Mouse (Mus musculus): ENCODE results near the gene Gmnn. TPM values are rescaled to one million over a fixed set of nuclear protein-coding genes. Genes with fewer than 3 reads are reported as not detected.

The Gmnn gene
- polyA plus RNA-seq, 1 experiment from 2014 or later: 66.3 TPM

DNA sequence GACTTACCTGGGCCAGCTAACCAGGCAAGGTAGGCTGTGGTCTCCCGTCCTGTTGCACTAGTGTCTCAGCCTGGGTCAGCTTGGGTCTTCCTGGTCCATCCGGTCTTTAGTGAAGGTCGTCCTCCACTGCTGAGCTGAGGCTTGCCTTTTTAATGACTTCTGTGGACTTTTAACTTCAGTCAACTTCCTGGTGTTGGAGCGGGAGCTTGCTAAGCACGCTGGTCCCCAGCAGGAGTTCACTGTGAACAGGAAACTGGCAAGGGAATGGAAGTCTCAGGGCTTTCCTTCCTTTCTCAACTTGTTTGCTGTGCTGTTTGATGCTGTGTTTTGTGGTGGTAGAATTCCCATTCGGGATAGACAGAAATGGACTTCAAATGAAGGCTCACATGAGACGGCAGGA is 44.0 kb downstream of the Gmnn start:
- Histone ChIP-seq H3K27me3 (replicated peaks) (no peaks in the 10 kb centered on the region), H3K27ac (no peak overlapping the region), H3K4me1 (0 out of 2 replicates have a peak, but pooled peaks cover 14% of the 10 kb centered on the region), H3K9ac (no peak overlapping the region), H3K4me2 (replicated peaks) (no peak overlapping the region), H3K36me3 (peaks cover 9% of the 10 kb centered on the region), H3K9me3 (no peaks in the 10 kb centered on the region), H3K4me3 (no peak overlapping the region)
- 78% methylated on average over 7 of the region's 7 CpGs for WGBS
- no peak for ATAC-seq (ENCODE audit: low FRiP score, low read depth)

DNA sequence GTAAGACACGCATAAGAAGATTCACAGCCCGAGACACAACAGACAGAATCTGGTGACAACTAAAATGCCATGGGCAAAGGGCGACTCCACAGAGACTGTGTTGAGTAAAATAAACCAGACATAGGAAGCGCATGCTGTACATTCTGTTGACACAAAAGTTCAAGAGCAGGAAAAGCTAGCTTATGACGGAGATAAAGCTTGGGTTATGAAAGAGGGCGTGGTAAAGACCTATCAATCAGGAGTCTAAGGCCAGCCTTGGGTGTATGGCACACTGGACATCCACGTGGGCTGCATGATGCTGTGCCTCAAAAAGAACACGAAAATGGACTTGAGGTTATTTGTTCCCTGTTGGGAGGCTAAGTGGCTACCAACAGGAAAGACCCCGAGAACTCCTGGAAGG is 45.3 kb downstream of the Gmnn start:
- ATAC-seq (ENCODE audit: low FRiP score, low read depth): no peak
- Histone ChIP-seq H3K4me3 (no peak overlapping the region), H3K36me3 (peaks cover 9% of the 10 kb centered on the region), H3K27ac (no peak overlapping the region), H3K27me3 (replicated peaks) (no peaks in the 10 kb centered on the region), H3K9ac (no peak overlapping the region), H3K4me2 (replicated peaks) (no peak overlapping the region), H3K4me1 (0 out of 2 replicates have a peak, but pooled peaks cover 14% of the 10 kb centered on the region), H3K9me3 (no peaks in the 10 kb centered on the region)
- WGBS: 85% methylated on average over 9 of the region's 9 CpGs

DNA sequence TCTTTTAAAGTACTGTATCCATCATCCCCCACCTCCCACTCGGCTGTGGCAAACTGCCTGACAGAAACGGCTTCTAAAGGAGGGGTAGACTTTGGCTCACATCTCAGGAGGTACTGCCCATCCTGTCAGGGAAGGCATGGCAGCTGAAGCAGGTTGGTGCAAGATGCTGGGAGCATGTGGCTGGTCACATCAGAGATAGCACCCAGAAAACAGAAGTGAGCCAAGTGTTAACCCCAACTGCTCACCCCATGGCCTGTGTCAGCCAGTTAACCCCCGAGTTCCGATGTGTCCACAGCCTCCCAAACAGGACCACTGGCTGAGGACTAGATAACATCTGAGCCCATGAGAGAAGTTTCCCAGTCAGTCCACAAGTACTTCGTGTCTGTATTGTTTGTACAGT is 46.1 kb downstream of the Gmnn start:
- H3K4me3 ChIP-seq: no peak overlapping the region
- no peak overlapping the region for H3K9ac ChIP-seq
- H3K27me3 ChIP-seq (replicated peaks): no peaks in the 10 kb centered on the region
- peaks cover 13% of the 10 kb centered on the region for H3K36me3 ChIP-seq
- 0 out of 2 replicates have a peak, but pooled peaks cover 14% of the 10 kb centered on the region for H3K4me1 ChIP-seq
- 51% methylated on average over 5 of the region's 5 CpGs for WGBS
- no peaks in the 10 kb centered on the region for H3K9me3 ChIP-seq
- ATAC-seq (ENCODE audit: low FRiP score, low read depth): no peak
- no peak overlapping the region for H3K4me2 ChIP-seq (replicated peaks)
- no peak overlapping the region for H3K27ac ChIP-seq

DNA sequence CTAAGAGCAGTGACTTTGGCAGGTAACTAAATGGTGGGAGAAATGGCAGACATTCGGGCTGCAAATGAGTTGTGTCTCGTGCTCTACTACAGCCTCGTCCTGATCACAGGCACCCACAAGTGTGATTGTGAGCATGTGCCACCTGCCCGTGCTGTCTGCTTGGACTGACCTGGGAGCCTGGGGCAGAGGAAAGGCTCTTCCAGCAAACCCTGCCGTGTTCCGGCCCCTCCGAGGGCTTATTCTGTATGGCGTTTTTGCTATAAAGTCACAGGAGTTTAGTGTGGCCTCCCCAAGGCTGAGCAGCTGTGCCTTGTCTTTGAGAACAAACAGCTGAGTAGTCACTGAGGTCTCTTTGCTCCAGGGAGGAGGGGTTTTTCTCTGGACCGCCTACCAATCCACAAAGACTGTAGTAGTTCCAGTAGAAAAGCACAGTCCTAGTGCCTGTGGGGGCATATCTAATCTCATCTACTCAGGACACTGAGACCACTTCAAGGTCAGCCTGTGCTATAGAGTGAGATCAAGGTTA is 47.3 kb downstream of the Gmnn start:
- Histone ChIP-seq H3K36me3 (peaks cover 13% of the 10 kb centered on the region), H3K4me3 (no peak overlapping the region), H3K4me1 (0 out of 2 replicates have a peak, but pooled peaks cover 14% of the 10 kb centered on the region), H3K4me2 (replicated peaks) (no peak overlapping the region), H3K27me3 (replicated peaks) (no peaks in the 10 kb centered on the region), H3K27ac (no peak overlapping the region), H3K9me3 (no peaks in the 10 kb centered on the region), H3K9ac (no peak overlapping the region)
- WGBS: 72% methylated on average over 9 of the region's 9 CpGs
- peak; percentile 8; the same call in 1 of the 2 replicates for ATAC-seq (ENCODE audit: low FRiP score, low read depth)

DNA sequence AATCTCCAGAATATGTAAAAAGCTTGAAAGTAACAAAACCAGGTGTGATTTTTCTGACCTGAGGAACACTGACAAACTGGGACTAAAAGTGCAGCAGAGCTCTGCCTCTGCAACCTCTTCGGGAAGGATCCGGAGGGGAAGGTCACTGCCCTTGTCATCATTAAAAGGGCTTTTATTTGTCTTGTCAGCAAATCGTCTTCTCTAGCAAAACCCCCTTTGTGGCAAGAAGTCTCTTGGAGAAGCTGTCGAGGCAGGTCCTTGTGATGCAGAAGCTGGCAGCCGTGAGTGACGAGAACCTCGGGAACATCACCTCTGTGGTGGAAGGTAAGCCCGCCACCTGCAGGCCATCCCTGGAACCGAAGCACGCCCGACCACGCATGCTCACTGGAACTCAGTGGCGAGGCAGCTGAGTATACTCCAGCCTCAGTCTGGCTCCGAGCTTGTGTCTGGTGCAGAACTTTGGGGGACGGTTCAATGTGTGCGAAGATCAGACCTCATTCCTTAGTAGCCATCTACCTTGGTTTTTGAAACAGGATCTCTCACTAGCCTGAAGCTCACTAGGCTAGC is 48.2 kb downstream of the Gmnn start:
- Histone ChIP-seq H3K4me2 (replicated peaks) (peak overlapping the region; percentile 42), H3K27me3 (replicated peaks) (no peaks in the 10 kb centered on the region), H3K4me3 (no peak overlapping the region), H3K9me3 (no peaks in the 10 kb centered on the region), H3K9ac (no peak overlapping the region), H3K36me3 (peaks cover 13% of the 10 kb centered on the region), H3K27ac (no peak overlapping the region), H3K4me1 (0 out of 2 replicates have a peak, but pooled peaks cover 14% of the 10 kb centered on the region)
- 10% methylated on average over 16 of the region's 16 CpGs for WGBS
- peak; percentile 73 for ATAC-seq (ENCODE audit: low FRiP score, low read depth)

DNA sequence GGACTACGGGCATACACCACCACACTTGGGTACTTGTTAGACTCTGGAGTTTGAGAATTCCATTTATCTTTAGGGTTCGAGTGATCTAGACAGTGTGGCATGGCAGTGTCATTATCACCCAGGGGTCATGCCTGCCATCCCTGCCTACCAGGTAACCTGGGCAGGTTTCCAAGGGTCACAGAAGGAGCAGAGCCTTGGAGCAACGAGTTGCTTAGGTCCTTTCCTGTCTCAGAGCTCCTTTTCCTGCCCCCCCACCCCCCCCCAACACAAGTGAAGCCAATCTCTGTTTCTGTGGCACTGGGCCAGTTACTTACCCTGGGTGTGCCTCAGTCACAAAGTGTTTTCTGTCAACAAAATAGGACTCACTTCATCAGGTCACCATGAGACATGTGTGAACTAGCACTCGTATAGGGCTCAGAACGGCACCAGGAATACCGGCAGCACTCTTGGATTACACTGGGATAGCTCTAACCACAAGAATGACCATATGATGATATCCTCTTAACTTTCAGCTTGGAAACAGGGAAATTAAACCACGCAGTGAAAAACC is 49.1 kb downstream of the Gmnn start:
- no peaks in the 10 kb centered on the region for H3K27me3 ChIP-seq (replicated peaks)
- H3K36me3 ChIP-seq: peaks cover 7% of the 10 kb centered on the region
- ATAC-seq (ENCODE audit: low FRiP score, low read depth): no peak
- H3K27ac ChIP-seq: no peak overlapping the region
- H3K9ac ChIP-seq: no peak overlapping the region
- H3K4me1 ChIP-seq: 0 out of 2 replicates have a peak, but pooled peaks cover 14% of the 10 kb centered on the region
- WGBS: 87% methylated on average over 7 of the region's 7 CpGs
- no peaks in the 10 kb centered on the region for H3K9me3 ChIP-seq
- no peak overlapping the region for H3K4me3 ChIP-seq
- H3K4me2 ChIP-seq (replicated peaks): no peak overlapping the region

DNA sequence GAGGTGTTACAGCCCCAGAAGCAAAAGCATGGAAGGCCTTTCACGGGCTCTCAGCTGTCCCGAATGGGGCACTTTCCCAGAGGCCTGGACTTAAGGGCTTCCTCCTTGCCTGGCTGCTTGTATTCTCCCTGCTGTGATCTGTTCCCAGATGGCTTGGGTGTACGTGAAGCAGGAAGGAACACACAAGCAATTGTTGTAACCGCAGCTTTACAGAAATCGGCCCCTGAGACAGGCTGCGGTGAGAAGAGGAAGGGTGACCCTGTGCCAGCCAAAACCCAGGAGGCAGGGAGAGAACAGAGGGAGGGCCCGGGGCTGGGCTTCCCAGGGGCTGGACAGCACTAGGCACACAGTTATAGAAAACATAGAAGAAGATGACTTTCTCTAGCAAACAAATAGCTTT is 50.8 kb downstream of the Gmnn start:
- Histone ChIP-seq H3K4me1 (0 out of 2 replicates have a peak, but pooled peaks cover 14% of the 10 kb centered on the region), H3K4me3 (no peak overlapping the region), H3K27me3 (replicated peaks) (no peaks in the 10 kb centered on the region), H3K27ac (no peak overlapping the region), H3K9me3 (no peaks in the 10 kb centered on the region), H3K9ac (no peak overlapping the region), H3K36me3 (peaks cover 4% of the 10 kb centered on the region), H3K4me2 (replicated peaks) (no peak overlapping the region)
- 51% methylated on average over 7 of the region's 7 CpGs for WGBS
- no peak for ATAC-seq (ENCODE audit: low FRiP score, low read depth)

DNA sequence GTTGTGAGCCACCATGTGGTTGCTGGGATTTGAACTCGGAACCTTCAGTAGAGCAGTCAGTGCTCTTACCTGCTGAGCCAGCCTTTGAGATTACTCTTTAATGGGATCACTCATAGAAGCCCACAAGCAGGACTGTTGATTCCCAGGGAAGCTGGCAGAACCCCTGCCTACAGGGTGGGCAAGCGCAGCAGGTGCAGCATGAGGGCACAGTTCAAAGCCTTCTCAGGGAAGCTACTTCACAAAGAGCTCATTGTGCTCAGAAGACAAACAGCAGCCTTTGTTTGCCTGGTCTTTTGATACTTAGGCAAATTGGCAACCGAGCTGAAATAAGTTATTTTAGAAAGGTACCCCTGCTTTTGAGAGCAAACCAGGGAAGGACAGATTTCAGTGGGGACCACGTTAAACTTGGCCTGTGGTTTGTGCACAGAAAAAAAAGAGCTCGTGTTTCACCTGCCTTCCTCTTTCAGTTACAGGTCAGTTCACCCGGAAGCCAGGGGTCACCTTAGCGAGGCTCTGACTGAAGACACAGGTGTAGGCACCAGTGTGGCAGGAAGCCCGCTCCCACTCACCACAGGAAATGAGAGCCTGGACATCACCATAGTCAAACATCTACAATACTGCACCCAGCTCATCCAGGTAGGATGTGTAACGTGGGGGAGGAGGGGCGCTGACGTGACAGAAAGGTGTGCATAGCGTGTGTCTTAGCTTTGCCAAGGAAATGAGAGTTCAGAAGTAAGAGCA is 51.9 kb downstream of the Gmnn start:
- no peak overlapping the region for H3K9ac ChIP-seq
- WGBS: 67% methylated on average over 12 of the region's 12 CpGs
- ATAC-seq (ENCODE audit: low FRiP score, low read depth): no peak
- no peak overlapping the region for H3K4me3 ChIP-seq
- H3K9me3 ChIP-seq: no peaks in the 10 kb centered on the region
- H3K4me1 ChIP-seq: 0 out of 2 replicates have a peak, but pooled peaks cover 8% of the 10 kb centered on the region
- no peak overlapping the region for H3K4me2 ChIP-seq (replicated peaks)
- H3K27me3 ChIP-seq (replicated peaks): no peaks in the 10 kb centered on the region
- H3K27ac ChIP-seq: no peak overlapping the region
- peaks cover 4% of the 10 kb centered on the region; the same call in 1 of the 2 replicates for H3K36me3 ChIP-seq

DNA sequence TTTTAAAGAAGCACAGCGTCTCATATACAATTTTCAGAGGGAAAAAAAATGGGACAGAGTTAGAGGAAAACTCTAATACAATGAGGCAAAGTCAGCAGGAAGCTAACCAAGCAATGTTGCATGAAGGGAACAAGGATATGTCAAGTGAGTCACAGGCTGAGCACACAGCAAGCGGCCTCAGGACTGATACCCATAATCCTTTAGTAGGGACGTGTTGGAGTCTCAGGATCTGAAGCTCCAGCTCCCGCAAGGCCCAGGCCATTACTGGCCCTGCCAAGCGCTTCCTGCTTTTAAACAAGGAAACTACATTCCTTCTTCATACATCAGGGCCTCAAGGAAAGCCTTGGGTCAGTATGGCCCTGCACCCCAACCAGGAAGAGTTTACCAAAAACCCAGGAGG is 59.6 kb downstream of the Gmnn start:
- no peak overlapping the region for H3K4me2 ChIP-seq (replicated peaks)
- H3K4me1 ChIP-seq: no peaks in the 10 kb centered on the region
- WGBS: 84% methylated on average over 5 of the region's 5 CpGs
- ATAC-seq (ENCODE audit: low FRiP score, low read depth): no peak
- no peak overlapping the region for H3K4me3 ChIP-seq
- no peaks in the 10 kb centered on the region for H3K36me3 ChIP-seq
- no peak overlapping the region for H3K27ac ChIP-seq
- H3K9ac ChIP-seq: no peak overlapping the region
- no peaks in the 10 kb centered on the region for H3K9me3 ChIP-seq
- no peaks in the 10 kb centered on the region for H3K27me3 ChIP-seq (replicated peaks)

Other genes with a start within 250 kb of the Gmnn start
- 14.8 and 16.5 TPM in 2 replicates for gene Ripor2, start 179.7 kb downstream of the Gmnn start, polyA plus RNA-seq (2016; fragmentation: Nextera tagmentation; extraction: Ambion mirVana)
- not detected in 2 replicates for gene Armh2, start 20.7 kb downstream of the Gmnn start, polyA plus RNA-seq (2016; fragmentation: Nextera tagmentation; extraction: Ambion mirVana)
- gene BC005537, start 39.7 kb upstream of the Gmnn start, polyA plus RNA-seq (2016; fragmentation: Nextera tagmentation; extraction: Ambion mirVana): 21.4 and 24.1 TPM in 2 replicates
- gene Acot13, start 69.6 kb upstream of the Gmnn start, polyA plus RNA-seq (2016; fragmentation: Nextera tagmentation; extraction: Ambion mirVana): 43.4 and 44.3 TPM in 2 replicates
- gene Tdp2, start 69.8 kb upstream of the Gmnn start, polyA plus RNA-seq (2016; fragmentation: Nextera tagmentation; extraction: Ambion mirVana): 60.9 and 61.5 TPM in 2 replicates
- gene D130043K22Rik, start 83.2 kb upstream of the Gmnn start, polyA plus RNA-seq (2016; fragmentation: Nextera tagmentation; extraction: Ambion mirVana): 1.9 and 2.4 TPM in 2 replicates
- 8.0 and 9.1 TPM in 2 replicates for gene Aldh5a1, start 175.7 kb upstream of the Gmnn start, polyA plus RNA-seq (2016; fragmentation: Nextera tagmentation; extraction: Ambion mirVana)
- 0.76 and 0.87 TPM in 2 replicates for gene Gpld1, start 181.2 kb upstream of the Gmnn start, polyA plus RNA-seq (2016; fragmentation: Nextera tagmentation; extraction: Ambion mirVana)